Mouse (Mus musculus) activated CD4-positive, CD25-positive, alpha-beta regulatory T cell, adult 9 weeks (primary cell): Measurements from ENCODE around the gene Cd300lb. TPM values are rescaled to one million over a fixed set of nuclear protein-coding genes. Genes with fewer than 3 reads are reported as not detected.

Experiments
- polyA plus RNA-seq: library from polyadenylated mRNA; unstranded; fragments of 100-300 nt; shearing (Covaris generic); gene quantifications from one replicate; pipeline ENCODE4 v1.2.1, GENCODE M21; 2017

The Cd300lb gene
- polyA plus RNA-seq: 0.13 TPM

GRCm38 (mm10) chr11:114934144-114934543 lies at the start of gene Cd300lb:
Gene Cd300lb (minus strand): TSS chr11:114934386.

GRCm38 (mm10) chr11:114968752-114969207 lies 34.6 kb upstream of the Cd300lb start, which contains the start of gene Cd300c:
Gene Cd300c (minus strand): TSS chr11:114969157.

GRCm38 (mm10) chr11:114889991-114890518 lies 44.1 kb downstream of the Cd300lb start, which contains the start of gene Cd300a:
Gene Cd300a (plus strand): TSS chr11:114890041.

Other genes with a start within 250 kb of the Cd300lb start
- gene Dnaic2, start 207.0 kb downstream of the Cd300lb start, polyA plus RNA-seq: not detected
- gene Kif19a, start 169.0 kb downstream of the Cd300lb start, polyA plus RNA-seq: 0.18 TPM
- gene Btbd17, start 138.4 kb downstream of the Cd300lb start, polyA plus RNA-seq: not detected
- gene Gpr142, start 135.5 kb downstream of the Cd300lb start, polyA plus RNA-seq: not detected
- 0.10 TPM for gene Gprc5c, start 83.2 kb downstream of the Cd300lb start, polyA plus RNA-seq
- 0.62 TPM for gene Cd300a, start 44.3 kb downstream of the Cd300lb start, polyA plus RNA-seq
- 0.42 TPM for gene Cd300c, start 34.8 kb upstream of the Cd300lb start, polyA plus RNA-seq
- gene Cd300ld, start 55.5 kb upstream of the Cd300lb start, polyA plus RNA-seq: not detected
- 1.6 TPM for gene Cd300c2, start 67.5 kb upstream of the Cd300lb start, polyA plus RNA-seq
- not detected for gene Cd300ld2, start 81.8 kb upstream of the Cd300lb start, polyA plus RNA-seq
- not detected for gene Cd300ld4, start 92.6 kb upstream of the Cd300lb start, polyA plus RNA-seq
- gene Cd300ld5, start 103.4 kb upstream of the Cd300lb start, polyA plus RNA-seq: not detected
- not detected for gene Cd300ld3, start 114.0 kb upstream of the Cd300lb start, polyA plus RNA-seq
- 0.51 TPM for gene Cd300e, start 127.8 kb upstream of the Cd300lb start, polyA plus RNA-seq
- gene Rab37, start 157.0 kb upstream of the Cd300lb start, polyA plus RNA-seq: 198 TPM
- gene Cd300lf, start 199.6 kb upstream of the Cd300lb start, polyA plus RNA-seq: 0.75 TPM
- gene Slc9a3r1, start 229.0 kb upstream of the Cd300lb start, polyA plus RNA-seq: 578 TPM